Mouse (Mus musculus) embryo, embryonic 10.5 days (tissue): ENCODE measurements around the gene Ahcyl2.
"Not testable (repeated sequence)": the region's sequence is repeated elsewhere in the genome, so short reads cannot be mapped to it uniquely, and the experiment has no call there.

Experiments
- DNase-seq: peaks from one replicate; pipeline ENCODE4 v3.0.0-alpha.2; 2015; ENCODE audit warnings: low spot score

Ahcyl2 gene

GRCm38 (mm10) chr6:29767813-29768660 lies at the start of gene Ahcyl2:
Gene Ahcyl2, plus strand, starts transcription at chr6:29768011.
- DNase-seq, result peak; percentile 93

DNA sequence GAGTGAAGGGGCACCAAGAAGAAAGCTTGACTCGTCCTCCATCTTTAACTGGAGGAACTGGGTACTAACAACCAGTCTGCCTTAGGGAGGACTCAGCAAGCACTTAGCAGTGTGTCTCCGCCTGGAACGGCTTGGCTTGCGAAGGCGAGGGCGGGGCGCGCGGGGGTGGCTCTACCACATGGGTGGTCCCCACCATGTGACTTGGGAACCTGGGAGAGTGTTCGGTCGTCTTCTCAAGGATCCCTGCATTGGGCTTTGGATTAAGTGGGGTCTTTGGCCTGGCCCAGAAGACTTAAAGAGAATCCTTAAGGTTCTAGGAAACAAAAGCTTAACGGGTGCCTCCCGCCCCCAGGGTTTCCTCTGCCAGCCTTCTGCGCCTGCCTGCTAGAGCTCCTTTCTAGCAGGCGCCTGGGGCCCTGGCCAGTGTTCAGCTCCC lies 48.9 kb upstream of the Ahcyl2 start:
- peak; percentile 76 for DNase-seq

DNA sequence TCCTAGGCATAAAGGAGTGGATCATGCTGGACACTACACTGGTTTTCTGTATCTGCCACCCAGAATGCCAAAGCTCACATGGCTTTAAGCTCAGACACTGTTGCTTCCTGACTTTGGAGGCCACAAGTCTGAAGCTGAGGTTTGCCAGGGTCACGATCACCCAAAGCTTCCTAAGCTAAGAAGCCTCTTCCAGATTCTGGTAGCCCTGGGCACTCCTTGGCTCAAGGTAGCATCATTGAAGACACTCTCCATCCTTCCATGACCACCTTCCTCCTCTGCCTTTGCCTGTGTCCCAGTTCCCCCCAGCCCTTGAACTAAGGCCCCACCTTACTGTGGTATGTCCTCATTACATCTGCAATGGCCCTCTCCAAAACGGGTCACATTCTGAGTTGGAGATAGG lies 45.9 kb upstream of the Ahcyl2 start:
- DNase-seq, result no peak

- DNase-seq, result no peak
Observed at GRCm38 (mm10) chr6:29726576-29727200, 41.1 kb upstream of the Ahcyl2 start.

GRCm38 (mm10) chr6:29728035-29728434 lies 39.8 kb upstream of the Ahcyl2 start:
- DNase-seq, result no peak

DNA sequence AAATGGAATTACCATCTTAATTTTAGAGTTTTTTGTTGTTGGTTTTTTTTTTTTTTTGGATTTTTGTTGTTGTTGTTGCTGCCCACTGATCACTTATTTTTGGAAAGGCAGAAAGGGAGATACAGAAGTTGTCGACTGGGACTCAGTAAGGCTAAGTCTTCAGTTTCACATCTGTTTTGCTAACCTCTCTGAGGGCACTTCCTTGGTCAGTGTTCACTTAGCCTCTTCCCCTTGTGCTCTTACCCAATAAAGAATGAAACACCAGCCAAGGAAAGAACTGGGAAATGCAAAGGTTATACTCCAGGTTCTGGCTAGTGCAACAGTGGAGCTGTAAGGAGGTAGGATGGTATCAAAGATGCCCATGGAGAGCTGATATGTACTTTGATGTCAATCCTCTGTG lies 38.3 kb upstream of the Ahcyl2 start:
- no peak for DNase-seq

GRCm38 (mm10) chr6:29735336-29735688 lies 32.5 kb upstream of the Ahcyl2 start, which contains the start of gene Smo:
Gene Smo, plus strand, starts transcription at chr6:29735503.
- DNase-seq, result peak; percentile 92

DNA sequence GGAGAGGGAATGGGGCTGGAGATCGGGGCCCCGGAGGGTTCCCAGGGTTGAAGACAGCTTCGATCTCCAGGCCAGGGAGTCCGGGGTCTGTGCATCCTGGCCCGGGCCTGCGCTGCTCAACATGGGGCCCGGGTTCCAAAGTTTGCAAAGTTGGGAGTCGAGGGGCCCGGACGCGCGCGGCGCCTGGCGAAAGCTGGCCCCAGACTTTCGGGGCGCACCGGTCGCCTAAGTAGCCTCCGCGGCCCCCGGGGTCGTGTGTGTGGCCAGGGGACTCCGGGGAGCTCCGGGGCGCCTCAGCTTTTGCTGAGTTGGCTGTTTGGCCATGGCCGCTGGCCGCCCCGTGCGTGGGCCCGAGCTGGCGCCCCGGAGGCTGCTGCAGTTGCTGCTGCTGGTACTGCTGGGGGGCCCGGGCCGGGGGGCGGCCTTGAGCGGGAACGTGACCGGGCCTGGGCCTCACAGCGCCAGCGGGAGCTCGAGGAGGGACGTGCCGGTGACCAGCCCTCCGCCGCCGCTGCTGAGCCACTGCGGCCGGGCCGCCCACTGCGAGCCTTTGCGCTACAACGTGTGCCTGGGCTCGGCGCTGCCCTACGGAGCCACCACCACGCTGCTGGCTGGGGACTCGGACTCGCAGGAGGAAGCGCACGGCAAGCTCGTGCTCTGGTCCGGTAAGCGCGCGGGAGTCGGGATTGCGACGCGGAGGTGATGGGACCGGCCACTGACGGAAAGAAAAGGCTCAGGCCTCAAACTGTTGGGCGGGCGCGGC lies 31.9 kb upstream of the Ahcyl2 start:
- DNase-seq, result peak; percentile 73

DNA sequence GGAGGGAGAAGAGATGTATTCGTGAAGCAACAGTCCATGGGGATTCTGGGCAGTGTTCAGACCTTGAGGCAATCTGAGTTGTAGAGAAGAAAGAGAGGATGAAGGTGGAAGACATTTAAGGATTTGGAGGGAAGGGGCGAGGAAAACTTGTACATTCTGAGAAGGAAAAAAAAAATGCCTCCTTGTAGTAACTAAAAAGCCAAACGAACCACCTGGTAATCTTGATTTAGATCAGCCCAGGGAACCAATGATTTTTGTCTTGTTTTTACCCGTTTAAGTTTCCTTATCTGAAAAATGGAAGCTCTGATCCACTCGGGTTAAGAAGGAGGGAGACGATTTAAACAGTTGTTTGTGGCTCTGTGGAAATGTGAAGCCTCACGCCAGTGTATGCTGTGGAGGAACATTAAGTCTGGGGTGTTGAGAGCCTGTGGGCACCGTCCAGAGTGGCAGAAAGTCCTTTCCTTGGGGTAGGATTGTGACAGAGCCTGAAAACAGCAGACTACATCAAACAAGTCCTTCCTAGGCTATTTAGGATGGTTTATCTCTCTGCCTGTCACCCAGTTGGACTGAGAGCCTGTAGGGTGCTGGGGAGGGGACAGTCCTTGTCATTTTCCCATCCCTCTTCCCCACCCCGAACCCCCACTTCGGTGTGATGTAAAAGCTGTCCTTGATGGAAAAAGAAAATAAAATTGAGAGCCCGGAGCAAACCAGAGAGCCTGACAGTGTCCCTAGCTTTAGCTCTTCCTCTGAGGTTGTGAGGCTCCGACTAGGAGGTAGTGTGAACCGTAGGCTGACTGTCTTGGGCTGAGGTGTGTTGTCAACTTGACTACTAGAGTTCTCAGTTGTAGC lies 31.0 kb upstream of the Ahcyl2 start:
- no peak for DNase-seq

GRCm38 (mm10) chr6:29751466-29752152 lies 16.2 kb upstream of the Ahcyl2 start:
- no peak for DNase-seq

DNA sequence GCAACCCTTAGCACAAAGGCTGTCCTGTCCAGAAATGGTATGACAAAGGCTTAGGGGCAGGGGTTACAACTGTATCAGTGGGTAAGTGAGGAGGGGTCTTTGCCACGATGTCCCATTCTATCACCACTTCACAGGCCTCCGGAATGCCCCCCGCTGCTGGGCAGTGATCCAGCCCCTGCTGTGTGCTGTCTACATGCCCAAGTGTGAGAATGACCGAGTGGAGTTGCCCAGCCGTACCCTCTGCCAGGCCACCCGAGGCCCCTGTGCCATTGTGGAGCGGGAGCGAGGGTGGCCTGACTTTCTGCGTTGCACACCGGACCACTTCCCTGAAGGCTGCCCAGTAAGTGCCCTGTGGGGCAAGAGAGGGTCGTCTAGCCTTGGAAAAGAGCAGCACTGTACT lies 14.5 kb upstream of the Ahcyl2 start:
- no peak for DNase-seq

DNA sequence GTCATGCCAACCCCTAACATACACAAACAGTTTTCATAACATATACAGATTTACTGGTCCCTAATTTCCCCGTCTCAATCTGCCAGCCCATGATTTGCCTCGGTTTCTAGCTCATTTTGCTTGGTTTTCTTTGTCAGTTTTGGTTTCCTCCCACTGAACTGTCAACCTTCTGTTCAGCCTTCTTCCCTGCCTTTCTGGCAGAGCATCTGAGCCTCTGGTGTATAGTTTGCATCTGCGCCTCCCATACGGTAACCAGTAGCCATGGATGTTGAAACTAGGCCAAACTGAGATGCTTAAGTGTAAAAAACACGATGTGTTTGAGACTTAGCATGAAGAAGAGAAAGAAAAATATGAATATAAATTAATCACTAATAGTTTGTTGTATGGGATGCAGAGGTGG lies 11.8 kb upstream of the Ahcyl2 start:
- DNase-seq, result no peak

DNA sequence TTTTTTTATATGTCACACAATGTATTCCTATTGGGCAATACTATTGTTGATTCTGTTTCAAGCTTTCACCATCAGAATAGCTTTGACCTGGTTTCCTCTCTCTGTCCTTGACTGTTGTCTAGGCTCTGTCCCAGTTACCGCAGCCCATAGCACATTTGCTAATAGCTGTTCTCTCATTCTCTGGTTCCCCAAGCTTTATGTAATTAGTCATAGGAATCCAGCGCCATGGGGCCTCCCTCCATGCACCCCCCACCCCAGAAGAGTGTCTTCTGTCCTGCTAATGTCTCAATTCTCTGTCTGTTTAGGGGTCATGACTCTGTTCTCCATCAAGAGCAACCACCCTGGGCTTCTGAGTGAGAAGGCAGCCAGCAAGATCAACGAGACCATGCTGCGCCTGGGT lies 11.3 kb upstream of the Ahcyl2 start:
- no peak for DNase-seq

DNA sequence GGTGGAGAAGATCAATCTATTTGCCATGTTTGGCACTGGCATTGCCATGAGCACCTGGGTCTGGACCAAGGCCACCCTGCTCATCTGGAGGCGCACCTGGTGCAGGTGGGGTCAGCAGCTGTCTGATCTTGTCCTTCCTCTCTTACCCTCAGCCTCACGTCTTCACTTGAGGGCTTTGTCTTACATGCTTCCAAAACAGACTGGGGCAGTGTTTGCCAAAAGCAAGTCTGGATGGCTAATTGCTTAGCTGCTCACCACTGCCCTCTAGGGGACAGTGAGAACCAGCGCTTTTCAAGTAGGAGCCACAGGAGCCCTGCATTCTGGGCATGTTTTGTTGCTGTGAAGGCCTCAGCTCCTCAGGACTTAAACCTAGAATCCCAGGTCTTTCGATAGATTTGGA lies 9.4 kb upstream of the Ahcyl2 start:
- peak; percentile 87 for DNase-seq

- no peak for DNase-seq
Observed at GRCm38 (mm10) chr6:29759012-29759679, 8.7 kb upstream of the Ahcyl2 start.

GRCm38 (mm10) chr6:29760397-29760796 lies 7.4 kb upstream of the Ahcyl2 start:
- DNase-seq, result not testable (repeated sequence)

DNA sequence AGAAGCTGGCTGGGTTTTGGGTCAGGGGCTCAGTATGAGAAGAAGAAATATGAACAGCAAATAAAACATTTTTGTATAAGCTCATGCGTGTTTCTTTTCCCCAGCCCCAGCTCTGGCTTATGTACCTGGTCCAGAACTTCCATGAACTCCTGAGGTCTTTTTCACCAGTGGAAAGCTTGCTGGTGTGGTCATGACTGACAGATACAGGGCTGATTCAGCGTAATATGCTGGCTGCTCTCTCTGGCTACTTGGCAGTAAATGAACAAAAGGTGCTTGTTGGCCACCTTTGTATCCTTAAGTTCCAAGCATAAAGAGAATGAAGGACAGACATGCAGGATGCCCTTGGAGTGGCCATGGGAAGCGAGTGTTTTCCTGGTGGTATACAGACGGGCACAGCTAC lies 6.5 kb upstream of the Ahcyl2 start:
- DNase-seq, result no peak

GRCm38 (mm10) chr6:29762524-29762923 lies 5.3 kb upstream of the Ahcyl2 start:
- peak; percentile 51 for DNase-seq

GRCm38 (mm10) chr6:29766874-29767273 lies 937 bp upstream of the Ahcyl2 start:
- no peak for DNase-seq

DNA sequence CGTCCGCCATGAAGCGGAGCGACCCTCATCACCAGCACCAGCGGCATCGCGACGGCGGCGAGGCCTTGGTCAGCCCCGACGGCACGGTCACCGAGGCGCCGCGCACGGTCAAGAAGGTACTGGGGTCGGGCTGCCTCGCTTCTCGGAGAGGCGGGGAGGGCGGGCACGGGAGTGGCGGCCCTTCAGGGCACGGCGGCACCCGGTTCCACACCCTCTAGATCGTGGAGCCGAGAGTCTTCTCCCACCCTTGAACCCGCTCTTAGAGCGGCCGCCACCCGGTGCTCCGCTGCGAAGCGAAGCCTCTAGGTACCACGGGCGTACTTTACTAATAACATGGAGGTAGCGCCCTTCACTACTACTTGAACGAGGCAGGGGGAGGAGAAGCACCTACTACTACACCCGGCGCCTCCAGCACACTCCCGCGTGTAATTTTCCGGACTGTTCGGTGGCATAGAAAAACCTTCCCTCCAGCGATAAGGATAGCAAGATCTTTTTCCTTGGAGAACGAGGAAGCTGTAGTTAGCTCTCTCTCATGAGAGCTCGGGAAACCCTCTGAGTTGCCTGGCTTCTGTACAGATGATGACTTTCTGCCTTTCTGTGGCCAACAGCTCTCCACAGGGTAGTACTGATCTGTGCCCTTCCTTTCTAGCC lies 1.1 kb downstream of the Ahcyl2 start:
- DNase-seq, result peak; percentile 54
